Mouse (Mus musculus) lung, postnatal 14 days (tissue): Measurements from ENCODE around the gene Snurf.

Source experiments
- DNase-seq: peaks from one replicate; pipeline ENCODE4 v3.0.0; 2021

Gene Snurf

DNA sequence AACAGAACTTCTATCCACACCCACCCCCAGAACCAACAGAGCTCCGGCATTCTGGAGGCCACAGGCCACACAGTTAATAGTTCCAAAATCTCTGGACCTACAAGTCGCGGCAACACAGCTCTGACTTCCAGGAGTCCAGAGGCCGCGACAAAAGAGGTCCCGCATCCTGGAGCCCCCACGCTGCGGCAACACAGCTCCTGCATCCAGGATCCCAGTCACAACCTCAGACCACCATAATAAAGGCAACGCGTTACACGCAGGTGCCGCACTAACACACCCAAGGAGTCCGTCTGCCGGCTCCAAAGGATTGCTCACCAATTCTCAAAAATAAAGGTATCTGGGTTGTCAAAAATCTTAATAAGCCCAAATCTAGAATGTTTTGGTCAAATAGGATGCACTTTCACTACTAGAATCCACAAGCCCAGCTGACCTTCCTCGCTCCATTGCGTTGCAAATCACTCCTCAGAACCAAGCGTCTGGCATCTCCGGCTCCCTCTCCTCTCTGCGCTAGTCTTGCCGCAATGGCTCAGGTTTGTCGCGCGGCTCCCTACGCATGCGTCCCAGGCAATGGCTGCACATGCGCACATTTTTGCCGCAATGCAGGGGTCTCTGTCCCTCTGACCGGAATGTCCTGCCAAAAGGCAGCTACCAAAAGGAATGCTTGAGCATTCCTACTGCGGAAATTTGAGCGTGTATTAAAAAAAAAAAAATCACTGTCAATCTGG lies at the start of gene Snurf, which contains the start of gene Gm38393:
Gene Snurf (minus strand): TSS at position 444 of the 725 bp plus-strand sequence.
Gene Gm38393 (minus strand): TSS at position 459 of the 725 bp plus-strand sequence.
- peak; percentile 59 for DNase-seq

DNA sequence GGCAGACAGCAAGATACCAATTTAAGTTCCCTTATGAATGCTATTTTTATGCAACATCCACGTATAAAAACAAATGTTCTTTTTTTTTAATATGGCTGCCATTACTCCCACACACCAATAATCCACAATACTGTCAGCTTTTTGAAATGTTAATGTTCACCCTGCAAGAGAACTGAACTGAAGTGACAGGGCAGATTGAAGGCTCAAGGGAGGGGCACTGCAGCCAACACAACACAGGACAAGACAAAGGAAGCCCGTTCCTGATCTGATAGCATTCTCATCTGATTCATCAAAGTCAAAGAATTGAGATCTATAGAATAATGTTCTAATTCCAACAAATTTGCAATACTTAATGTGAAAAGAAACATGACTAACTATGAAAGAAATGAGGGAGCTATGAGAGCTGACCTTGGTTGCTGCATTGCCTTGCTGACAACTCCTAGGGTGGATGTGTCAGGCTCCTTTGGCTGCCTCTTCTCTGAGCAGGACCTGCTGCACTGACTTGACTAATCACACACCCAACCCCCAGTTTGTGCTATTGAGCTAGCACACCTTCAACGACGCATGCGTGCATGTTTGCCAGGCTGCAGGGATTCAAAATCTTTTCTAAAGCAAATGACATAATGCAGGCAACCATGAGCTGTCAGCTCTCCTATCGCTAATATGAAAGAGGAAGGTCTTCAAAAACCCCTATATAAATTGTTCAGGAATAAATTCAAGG lies 42.8 kb upstream of the Snurf start:
- DNase-seq = no peak

GRCm38 (mm10) chr7:60013186-60013585 lies 8.3 kb upstream of the Snurf start:
- no peak for DNase-seq

- DNase-seq = no peak
Measured at GRCm38 (mm10) chr7:60007727-60008360, 3.0 kb upstream of the Snurf start.

DNA sequence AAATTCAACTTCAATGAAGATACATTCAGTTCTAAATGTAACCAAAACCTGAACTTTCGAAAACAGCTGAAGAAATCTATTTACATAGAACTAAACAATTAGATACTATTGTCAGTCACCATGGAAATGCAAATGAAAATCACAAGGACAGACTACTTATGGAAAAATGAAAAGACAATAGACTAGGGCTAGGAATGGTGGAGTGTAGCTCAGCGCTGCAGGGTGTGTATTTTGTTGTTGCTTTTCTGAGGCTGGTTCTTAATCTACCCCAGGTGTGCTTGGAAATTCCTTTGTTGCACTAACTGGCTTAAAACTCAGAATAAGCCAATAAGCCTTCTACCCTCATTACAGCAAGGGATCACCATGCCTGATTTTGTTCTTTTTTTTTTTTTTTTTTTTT lies 1.4 kb upstream of the Snurf start:
- DNase-seq = no peak

DNA sequence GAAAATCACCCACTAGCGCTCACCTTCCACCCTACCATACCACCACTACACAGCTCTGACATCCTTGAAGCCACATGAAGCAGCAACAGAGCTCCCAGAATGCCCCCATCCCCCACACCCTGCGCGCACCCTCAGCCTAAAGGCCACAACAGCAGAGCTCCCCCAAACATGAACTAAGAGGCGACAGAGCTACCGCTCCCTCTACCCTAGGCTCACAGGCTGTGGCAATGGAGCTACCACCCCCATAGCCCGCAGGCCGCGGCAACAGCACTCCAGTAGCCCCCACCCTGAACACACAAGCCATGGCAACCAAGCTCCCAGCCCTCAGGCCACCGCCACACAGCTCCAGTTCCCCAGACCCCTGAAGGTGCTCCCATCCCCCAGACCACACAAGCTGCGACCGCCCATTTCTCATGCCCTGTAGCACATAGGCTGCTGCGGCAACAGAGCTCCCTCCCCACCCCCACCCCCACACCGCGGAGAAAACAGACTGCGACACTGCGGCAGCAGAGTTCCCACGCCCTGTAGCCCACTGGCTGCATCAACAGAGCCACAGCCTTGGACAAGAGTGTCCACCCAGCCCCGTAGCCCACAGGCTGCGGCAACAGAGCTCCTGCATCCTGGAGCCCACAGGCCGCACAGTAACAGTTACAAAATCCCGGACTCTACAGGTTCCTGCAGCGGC lies 786 bp downstream of the Snurf start:
- DNase-seq = peak; percentile 2

DNA sequence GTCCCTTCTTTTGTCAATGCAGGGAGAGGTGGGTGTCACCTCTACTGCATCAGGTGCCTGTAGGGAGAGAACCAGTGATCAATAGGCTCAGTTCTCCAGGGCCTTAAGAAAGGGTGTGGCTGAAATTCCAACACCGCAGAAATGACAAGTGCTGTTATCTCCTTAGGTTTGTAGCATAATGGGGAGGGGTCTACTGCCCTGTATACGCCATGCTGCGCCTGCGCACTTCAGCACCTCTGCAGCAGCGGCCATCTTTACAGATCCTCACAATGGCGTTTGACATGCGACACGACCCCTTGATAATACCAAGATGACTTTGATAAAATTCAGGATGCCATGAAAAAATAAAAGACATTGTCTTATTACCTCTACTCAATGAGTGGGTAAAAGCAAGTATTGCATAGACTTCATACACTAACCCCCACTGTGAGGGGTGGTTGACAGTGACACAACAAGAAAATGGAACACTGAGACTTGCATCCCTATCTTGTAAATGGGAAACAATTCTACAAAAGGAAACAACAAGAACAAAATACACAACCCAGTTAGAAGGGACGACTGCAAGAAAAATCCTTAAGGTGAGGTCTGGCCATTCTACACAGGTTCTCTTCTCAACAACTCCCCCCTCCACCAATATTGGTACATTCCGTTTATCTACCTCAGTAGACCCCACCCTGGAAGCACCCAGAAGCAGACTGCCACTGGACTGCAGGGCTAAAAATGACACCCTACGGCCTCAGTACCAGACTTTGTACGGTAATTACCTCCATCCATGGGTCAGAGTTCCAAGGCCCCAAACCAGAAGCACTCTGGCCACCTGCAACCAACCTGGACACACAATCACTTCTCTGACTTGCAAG lies 1.6 kb downstream of the Snurf start:
- no peak for DNase-seq

GRCm38 (mm10) chr7:59978646-59979045 lies 26.2 kb downstream of the Snurf start:
- DNase-seq = no peak
